Mouse (Mus musculus) layer of hippocampus, postnatal 14 days (tissue): ENCODE results near the gene Sbk1. TPM values are rescaled to one million over a fixed set of nuclear protein-coding genes. Genes with fewer than 3 reads are reported as not detected.
"Not testable (repeated sequence)": the region's sequence is repeated elsewhere in the genome, so short reads cannot be mapped to it uniquely, and the experiment has no call there.

Experiments
- DNase-seq, 2 experiments: peaks; one replicate each; pipeline ENCODE4 v3.0.0; 2021 to 2022; ENCODE audit warnings: low spot score in 2 of 2, mixed read lengths in 1 of 2
- total RNA-seq, 2 experiments: library from RNA; stranded (reverse); gene quantifications; 2 replicates each; pipeline ENCODE4 v1.2.3; 2021

Gene Sbk1
- total RNA-seq, 2 experiments from 2014 or later: 137 to 140 TPM

- peak; percentile 72 to 77 for DNase-seq
These were observed 13.1 kb downstream of the Sbk1 start for GRCm38 (mm10) chr7:126285293-126286211.

DNA sequence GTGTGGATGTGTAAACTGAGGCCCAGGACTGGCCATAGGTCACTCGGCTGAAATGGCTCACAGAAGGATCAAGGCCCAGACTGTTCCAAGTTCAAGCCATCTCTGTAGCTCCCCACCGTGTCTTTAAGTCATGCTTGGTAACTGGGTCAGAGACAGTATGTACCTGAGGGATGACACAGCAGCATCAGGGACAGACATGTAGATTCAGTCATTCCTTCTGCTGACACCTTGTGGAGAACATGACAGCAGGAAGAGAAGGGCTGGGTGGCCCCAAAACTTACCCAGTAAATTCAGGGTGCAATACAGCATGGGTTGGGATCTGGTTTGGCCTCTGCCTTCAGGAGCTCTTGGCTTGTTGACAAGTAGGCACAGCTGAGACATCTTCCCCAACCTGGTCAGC, 13.9 kb downstream of the Sbk1 start:
- no peak for DNase-seq

- DNase-seq: peak in 1 of 2 experiments; percentile 77
These were observed 15.2 kb downstream of the Sbk1 start for GRCm38 (mm10) chr7:126287493-126288103.

GRCm38 (mm10) chr7:126288104-126288497, 15.7 kb downstream of the Sbk1 start:
- peak in 1 of 2 experiments; percentile 4 for DNase-seq

- no peak for DNase-seq
These were observed 16.2 kb downstream of the Sbk1 start for GRCm38 (mm10) chr7:126288571-126289091.

GRCm38 (mm10) chr7:126289371-126289770, 17.0 kb downstream of the Sbk1 start:
- DNase-seq: peak in 1 of 2 experiments; percentile 3

DNA sequence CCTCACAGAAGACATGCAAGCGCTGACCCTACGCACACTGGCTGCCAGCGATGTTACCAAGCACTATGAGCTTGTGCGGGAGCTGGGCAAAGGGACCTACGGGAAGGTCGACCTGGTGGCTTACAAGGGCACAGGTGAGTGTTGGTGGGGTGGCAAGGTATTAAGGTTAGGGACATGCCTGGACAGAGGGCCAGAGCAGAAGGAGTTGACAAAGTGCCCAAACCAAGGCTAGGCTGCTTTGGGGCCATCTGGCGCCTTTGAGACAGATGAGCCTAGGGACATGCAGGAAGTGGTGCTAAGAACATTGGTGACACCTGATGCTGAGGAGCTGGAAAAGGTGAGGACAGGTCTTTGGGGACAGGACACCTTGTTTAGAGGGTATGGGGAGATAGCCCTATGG, 17.5 kb downstream of the Sbk1 start:
- DNase-seq: no peak

GRCm38 (mm10) chr7:126291681-126292545, 19.5 kb downstream of the Sbk1 start:
- DNase-seq: no peak

DNA sequence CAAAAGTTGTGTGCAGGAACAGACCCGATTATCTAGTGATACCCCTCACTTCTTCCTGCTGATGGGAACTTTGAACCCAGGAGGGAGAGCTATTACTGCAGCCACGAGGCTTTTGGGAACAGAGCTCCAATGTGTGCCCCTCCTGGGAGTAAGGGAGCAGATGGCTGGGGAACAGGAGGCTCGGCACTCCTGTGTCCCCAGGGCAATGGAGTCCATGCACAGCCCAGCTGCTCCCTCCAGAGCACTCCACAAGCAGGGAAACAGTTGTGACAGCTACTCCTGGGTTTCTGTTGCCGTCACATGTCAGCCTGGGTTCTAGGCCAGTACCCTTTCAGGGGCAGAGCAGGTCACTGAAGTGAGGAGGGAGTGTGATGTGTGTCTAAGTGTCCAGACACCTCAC, 20.7 kb downstream of the Sbk1 start:
- no peak for DNase-seq

DNA sequence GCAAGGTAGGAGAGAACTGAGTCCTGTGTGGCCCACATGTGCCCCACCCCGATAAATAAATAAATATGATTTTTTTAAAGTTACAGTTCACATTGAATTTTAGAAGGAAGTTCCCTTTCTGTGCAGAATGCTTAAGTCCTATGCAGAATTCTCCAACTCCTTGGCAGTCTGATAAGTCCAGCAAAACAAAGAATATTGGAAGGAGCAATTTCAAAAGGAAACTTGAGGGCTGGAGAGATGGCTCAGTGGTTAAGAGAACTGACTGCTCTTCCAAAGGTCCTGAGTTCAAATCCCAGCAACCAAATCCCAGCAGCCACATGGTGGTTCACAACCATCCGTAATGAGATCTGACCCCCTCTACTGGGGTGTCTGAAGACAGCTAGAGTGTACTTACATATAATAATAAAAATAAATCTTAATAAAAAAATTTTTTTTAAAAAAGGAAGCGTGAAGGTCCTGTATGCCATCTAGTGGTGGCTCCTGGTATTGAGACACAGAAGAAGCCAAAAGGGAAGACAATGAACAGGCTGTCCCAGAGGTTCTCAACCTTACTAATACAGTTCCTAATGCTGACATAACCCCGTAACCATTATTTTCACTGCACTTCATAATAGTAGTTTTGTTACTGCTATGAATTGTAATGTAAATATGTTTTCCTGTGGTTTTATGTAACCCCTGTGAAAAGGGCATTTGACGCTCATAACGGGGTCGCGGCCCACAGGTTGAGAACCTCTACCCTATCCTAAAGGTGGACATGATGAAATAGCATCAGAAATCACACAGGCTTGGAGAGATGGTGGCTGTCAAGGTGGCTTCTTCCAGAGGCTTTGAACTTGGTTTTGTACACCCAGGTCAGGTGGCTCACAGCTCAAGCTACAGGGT, 25.4 kb downstream of the Sbk1 start:
- DNase-seq: peak; percentile 20 to 58

DNA sequence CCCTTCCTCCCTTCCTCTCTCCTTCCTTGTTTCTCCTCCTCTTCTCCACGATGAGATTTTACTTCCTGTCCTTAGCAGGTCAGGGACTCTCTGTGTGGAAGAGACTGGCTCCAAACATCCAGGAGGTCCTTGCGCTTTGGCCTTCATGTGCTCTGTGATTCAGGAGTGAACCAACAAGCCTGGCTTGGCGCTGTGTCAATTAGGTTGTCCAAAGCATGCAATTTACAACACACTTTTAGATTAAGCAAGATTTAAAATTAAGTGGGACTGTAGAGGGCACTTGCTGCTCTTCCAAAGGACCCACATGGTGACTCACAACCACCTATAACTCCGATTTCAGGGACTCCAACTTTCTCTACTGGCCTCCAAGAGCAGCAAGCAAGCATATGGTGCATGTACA, 26.4 kb downstream of the Sbk1 start:
- no peak for DNase-seq

- DNase-seq: not testable (repeated sequence)
These were observed 29.4 kb downstream of the Sbk1 start for GRCm38 (mm10) chr7:126301831-126302230.

GRCm38 (mm10) chr7:126311822-126312221, 39.4 kb downstream of the Sbk1 start:
- no peak for DNase-seq

GRCm38 (mm10) chr7:126313309-126313708, 40.9 kb downstream of the Sbk1 start:
- DNase-seq: no peak

DNA sequence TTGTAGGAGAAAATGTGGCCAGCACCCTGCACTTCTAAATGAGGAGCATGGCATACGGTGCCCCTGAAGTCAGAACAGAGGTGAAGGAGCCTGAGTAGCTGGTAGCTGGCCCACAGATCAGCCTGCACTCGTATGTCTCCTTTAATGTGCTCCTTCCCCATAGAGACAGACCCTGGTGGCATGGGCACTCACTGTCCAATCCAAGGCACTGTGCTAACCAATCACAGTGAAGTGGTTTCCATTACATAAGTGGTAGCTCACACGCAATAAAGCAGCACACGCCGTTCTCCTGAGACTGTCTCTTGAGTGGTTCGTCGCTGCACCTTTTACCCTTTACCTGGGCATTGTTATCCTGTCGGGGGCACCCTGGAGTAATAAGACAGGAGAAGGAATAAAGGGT, 41.9 kb downstream of the Sbk1 start:
- no peak for DNase-seq

- DNase-seq: peak; percentile 78 to 86
These were observed 51.3 kb downstream of the Sbk1 start for GRCm38 (mm10) chr7:126323729-126324128.

GRCm38 (mm10) chr7:126324791-126325190, 52.4 kb downstream of the Sbk1 start:
- no peak for DNase-seq

DNA sequence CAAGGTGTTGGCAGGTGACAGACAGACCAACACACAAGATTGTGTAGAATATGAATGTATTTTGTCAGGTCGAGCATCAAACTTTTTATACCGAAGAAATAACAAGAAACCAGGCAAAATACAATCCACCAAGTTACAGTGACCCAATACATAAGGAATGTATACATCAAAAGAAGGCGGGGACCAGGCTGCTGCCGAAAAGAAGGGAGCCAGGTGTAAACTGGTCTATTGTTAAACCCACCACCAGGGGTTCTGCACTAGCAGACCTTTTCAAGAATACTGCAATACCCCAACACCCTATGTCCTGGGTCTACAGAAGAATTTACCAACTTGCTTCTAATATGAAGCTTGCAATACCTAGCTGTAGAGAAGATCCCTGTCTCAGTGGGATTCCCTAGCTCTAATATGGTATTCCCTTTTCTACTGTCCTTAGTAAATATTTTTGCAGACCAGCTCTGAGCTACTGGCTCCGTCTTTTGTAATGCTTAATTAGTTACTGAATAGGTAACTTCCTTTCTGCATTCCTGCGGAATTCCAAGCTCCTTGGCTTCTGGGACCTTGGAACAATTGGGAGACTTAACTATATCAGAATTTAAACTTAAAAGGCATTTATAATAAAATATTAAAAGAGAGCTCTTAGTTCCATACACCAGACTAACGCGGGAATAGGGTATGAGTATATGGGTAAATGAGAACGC, 53.3 kb downstream of the Sbk1 start:
- DNase-seq: not testable (repeated sequence)

DNA sequence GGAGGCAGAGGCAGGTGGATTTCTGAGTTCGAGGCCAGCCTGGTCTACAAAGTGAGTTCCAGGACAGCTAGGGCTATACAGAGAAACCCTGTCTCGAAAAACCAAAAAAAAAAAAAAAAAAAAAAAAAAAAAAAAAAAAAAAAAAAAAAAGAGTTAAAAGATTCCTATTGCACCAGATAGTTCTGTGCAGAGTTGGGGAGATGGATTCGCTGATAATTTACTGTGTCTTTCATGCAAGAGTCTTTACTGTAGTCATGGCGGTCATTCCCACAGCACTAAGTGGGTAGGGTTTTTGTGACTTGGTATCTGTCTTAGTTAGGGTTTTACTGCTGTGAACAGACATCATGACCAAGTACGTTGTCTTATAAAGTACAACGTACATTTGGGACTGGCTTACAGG, 56.4 kb downstream of the Sbk1 start:
- not testable (repeated sequence) for DNase-seq
